Mouse (Mus musculus) testis, adult 2 months (tissue): ENCODE measurements around the gene Ehbp1. TPM values are rescaled to one million over a fixed set of nuclear protein-coding genes. Genes with fewer than 3 reads are reported as not detected.

Source experiments
- H3K27ac ChIP-seq: fragments of 200-500 bp; 2 replicates; pipeline ENCODE4 v1.5.1; 2012; ENCODE audit warnings: low read depth, low read length; ENCODE audit not compliant: control insufficient read depth, insufficient read depth
- H3K27me3 ChIP-seq: fragments of 200-500 bp; 2 replicates; pipeline ENCODE4 v1.6.1; 2012; ENCODE audit warnings: mild to moderate bottlenecking, low read length, moderate library complexity; ENCODE audit not compliant: control insufficient read depth, insufficient read depth
- H3K36me3 ChIP-seq: fragments of 200-500 bp; 2 replicates; pipeline ENCODE4 v1.6.1; 2012; ENCODE audit warnings: mild to moderate bottlenecking, low read length; ENCODE audit not compliant: control insufficient read depth, insufficient read depth
- H3K4me1 ChIP-seq: fragments of 200-500 bp; 2 replicates; pipeline ENCODE4 v1.6.1; 2012; ENCODE audit warnings: low read length; ENCODE audit not compliant: control insufficient read depth, insufficient read depth
- H3K4me3 ChIP-seq: fragments of 200-500 bp; 2 replicates; pipeline ENCODE4 v1.5.1; 2012; ENCODE audit warnings: low read depth, mild to moderate bottlenecking, low read length, moderate library complexity, mixed read lengths; ENCODE audit not compliant: control insufficient read depth
- CTCF ChIP-seq: fragments of 200-500 bp; IDR thresholded peaks from 2 replicates; pipeline ENCODE4 v1.5.1; 2012; ENCODE audit warnings: low read depth, mild to moderate bottlenecking, inconsistent platforms, low read length, moderate library complexity; ENCODE audit not compliant: control insufficient read depth, insufficient read depth, insufficient replicate concordance
- POLR2A ChIP-seq: fragments of 200-500 bp; IDR thresholded peaks from 2 replicates; pipeline ENCODE4 v1.6.1; 2012; ENCODE audit warnings: low read depth, mild to moderate bottlenecking, inconsistent platforms, low read length, moderate library complexity; ENCODE audit not compliant: control insufficient read depth
- polyA plus RNA-seq: library from polyadenylated mRNA; depleted of rRNA; stranded (reverse); fragments of >200 nt; gene quantifications from 2 replicates; pipeline ENCODE4 v1.2.3, GENCODE M21; 2012

The Ehbp1 gene
- polyA plus RNA-seq, 1 experiment: 13.1 TPM

- Histone ChIP-seq H3K27me3 (no peaks in the 10 kb centered on the region), H3K36me3 (no peaks in the 10 kb centered on the region), H3K4me3 (no peak overlapping the region), H3K27ac (no peak overlapping the region), H3K4me1 (no peaks in the 10 kb centered on the region)
- no peak for TF ChIP-seq CTCF
- TF ChIP-seq POLR2A: no peak
Observed at GRCm38 (mm10) chr11:22317824-22318411, 24.2 kb downstream of the Ehbp1 start.

- no peak for TF ChIP-seq CTCF
- no peak for TF ChIP-seq POLR2A
- Histone ChIP-seq H3K4me3 (no peak overlapping the region), H3K36me3 (no peaks in the 10 kb centered on the region), H3K27ac (no peak overlapping the region), H3K27me3 (no peaks in the 10 kb centered on the region), H3K4me1 (no peaks in the 10 kb centered on the region)
Observed at GRCm38 (mm10) chr11:22315801-22316200, 26.3 kb downstream of the Ehbp1 start.

GRCm38 (mm10) chr11:22301164-22301563, 40.9 kb downstream of the Ehbp1 start:
- Histone ChIP-seq H3K4me3 (no peak overlapping the region), H3K36me3 (no peaks in the 10 kb centered on the region), H3K4me1 (no peaks in the 10 kb centered on the region), H3K27ac (no peak overlapping the region), H3K27me3 (no peaks in the 10 kb centered on the region)
- no peak for TF ChIP-seq POLR2A
- TF ChIP-seq CTCF: no peak

- H3K27me3 ChIP-seq: no peaks in the 10 kb centered on the region
- H3K36me3 ChIP-seq: no peaks in the 10 kb centered on the region
- TF ChIP-seq POLR2A: no peak
- TF ChIP-seq CTCF: no peak
- no peak overlapping the region for H3K27ac ChIP-seq
- peaks cover 2% of the 10 kb centered on the region; the same call in 1 of the 2 replicates for H3K4me1 ChIP-seq
- no peak overlapping the region for H3K4me3 ChIP-seq
Observed at GRCm38 (mm10) chr11:22289164-22289563, 52.9 kb downstream of the Ehbp1 start.

GRCm38 (mm10) chr11:22287513-22287900, 54.6 kb downstream of the Ehbp1 start:
- H3K4me1 ChIP-seq: peaks cover 2% of the 10 kb centered on the region; the same call in 1 of the 2 replicates
- H3K36me3 ChIP-seq: no peaks in the 10 kb centered on the region
- no peaks in the 10 kb centered on the region for H3K27me3 ChIP-seq
- TF ChIP-seq POLR2A: no peak
- TF ChIP-seq CTCF: no peak
- peak overlapping the region; percentile 94 for H3K4me3 ChIP-seq
- H3K27ac ChIP-seq: peak overlapping the region; percentile 55

- peak overlapping the region; percentile 55 for H3K27ac ChIP-seq
- peak overlapping the region; percentile 94 for H3K4me3 ChIP-seq
- peaks cover 2% of the 10 kb centered on the region; the same call in 1 of the 2 replicates for H3K36me3 ChIP-seq
- no peak for TF ChIP-seq CTCF
- peak; percentile 52 for TF ChIP-seq POLR2A
- no peaks in the 10 kb centered on the region for H3K27me3 ChIP-seq
- H3K4me1 ChIP-seq: peaks cover 2% of the 10 kb centered on the region; the same call in 1 of the 2 replicates
Observed at GRCm38 (mm10) chr11:22286885-22287512, 55.1 kb downstream of the Ehbp1 start.

- TF ChIP-seq CTCF (no peak), POLR2A (no peak)
- H3K27me3 ChIP-seq: no peaks in the 10 kb centered on the region
- H3K27ac ChIP-seq: peak overlapping the region; percentile 7
- H3K4me1 ChIP-seq: peaks cover 2% of the 10 kb centered on the region; the same call in 1 of the 2 replicates
- H3K36me3 ChIP-seq: peaks cover 3% of the 10 kb centered on the region; the same call in 1 of the 2 replicates
- H3K4me3 ChIP-seq: peak overlapping the region; percentile 94
Observed at GRCm38 (mm10) chr11:22286371-22286872, 55.7 kb downstream of the Ehbp1 start.

GRCm38 (mm10) chr11:22276656-22277055, 65.4 kb downstream of the Ehbp1 start:
- Histone ChIP-seq H3K4me3 (no peak overlapping the region), H3K36me3 (no peaks in the 10 kb centered on the region), H3K27ac (peak overlapping the region; percentile 39; the same call in 1 of the 2 replicates), H3K27me3 (no peaks in the 10 kb centered on the region), H3K4me1 (no peaks in the 10 kb centered on the region)
- TF ChIP-seq POLR2A: no peak
- no peak for TF ChIP-seq CTCF
